8 mouse cellular contexts compared by ENCODE assay signal in the genomic region with DNA sequence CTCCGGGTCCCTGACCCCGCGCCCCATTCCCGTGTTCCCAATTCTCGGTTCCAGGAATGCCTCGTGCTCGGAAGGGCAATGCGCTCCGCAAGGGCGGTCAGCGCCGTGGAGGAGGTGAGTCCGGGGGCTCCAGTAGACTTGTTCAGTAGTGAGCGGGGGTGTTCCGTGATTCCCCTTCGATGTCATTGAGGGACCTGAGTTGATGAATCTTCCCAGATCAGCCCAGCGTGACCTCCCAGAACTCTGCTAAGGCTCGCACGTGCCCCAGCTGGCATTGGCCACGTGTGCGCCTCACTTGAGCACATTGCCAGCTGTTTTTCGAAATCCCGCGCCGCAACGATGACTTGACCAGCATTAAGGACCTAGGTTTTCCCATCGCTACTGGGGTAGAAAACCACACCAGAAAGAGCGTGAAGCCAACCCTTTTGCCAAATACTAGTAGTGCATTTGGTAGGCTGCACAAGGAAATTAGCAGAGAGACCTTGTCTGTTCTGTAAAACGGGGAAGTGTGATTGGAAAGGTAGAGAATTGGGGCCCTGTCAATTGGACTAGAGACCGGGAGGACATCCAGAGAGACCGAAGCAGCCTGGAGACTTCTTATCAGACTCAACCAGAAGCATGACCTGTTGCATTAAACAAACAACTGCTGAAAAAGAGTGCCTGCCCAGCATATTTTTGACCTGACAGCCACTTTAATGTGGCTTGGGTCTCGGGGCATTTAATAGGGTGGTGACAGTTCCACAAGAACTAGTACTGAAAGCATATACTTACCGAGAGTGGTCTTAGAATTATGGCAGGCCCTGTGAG. TPM values are rescaled to one million over a fixed set of nuclear protein-coding genes. Genes with fewer than 3 reads are reported as not detected.
DNase-seq lines count a peak whose midpoint lies in the region; ATAC-seq lines count a peak whose summit lies in the region.

No protein-coding gene starts in this region.

- H3K9me3 ChIP-seq in midbrain, embryonic 11.5 days (ENCODE audit: control insufficient read depth, low read length), result no peaks in the 10 kb centered on the region

- H3K4me2 ChIP-seq in midbrain, embryonic 11.5 days, result peak overlapping the region; percentile 63

- H3K27me3 ChIP-seq in midbrain, embryonic 11.5 days (ENCODE audit: control insufficient read depth, insufficient read depth, low read length), result no peaks in the 10 kb centered on the region

- DNase-seq in left cerebral cortex, postnatal 4 days, result peak; percentile 39
- DNase-seq in left cerebral cortex, postnatal 36 days (ENCODE audit: low spot score in 2 of 2), result no peak
- peak; percentile 51 for DNase-seq in brain, adult 2 months (ENCODE audit: low read depth, low spot score)
- peak; percentile 58 for DNase-seq in gastrocnemius, postnatal 25 days
- peak; percentile 60 to 76 for DNase-seq in kidney, postnatal 4 days
- DNase-seq in midbrain, embryonic 11.5 days (ENCODE audit: low spot score, missing footprints), result no peak
- DNase-seq in layer of hippocampus, postnatal 14 days (ENCODE audit: low spot score in 2 of 2), result no peak
- no peak for DNase-seq in urinary bladder, postnatal 4 days (ENCODE audit: low spot score in 2 of 2)

- intact Hi-C loops in left cerebral cortex, postnatal 4 days (cut with DNase I), result no loop called here
- intact Hi-C loops in left cerebral cortex, postnatal 36 days (cut with DNase I), result no loop called here

- 6% methylated on average over 33 of the region's 33 CpGs for WGBS in midbrain, embryonic 11.5 days

- H3K9ac ChIP-seq in midbrain, embryonic 11.5 days (ENCODE audit: low read length), result peak overlapping the region; percentile 75

- peaks cover 8% of the 10 kb centered on the region; the same call in 1 of the 2 replicates for H3K4me1 ChIP-seq in midbrain, embryonic 11.5 days (ENCODE audit: control insufficient read depth, insufficient read depth, low read length)

- no peak overlapping the region; the same call in 1 of the 2 replicates for H3K27ac ChIP-seq in midbrain, embryonic 11.5 days (ENCODE audit: low read depth, low read length)

- peaks cover 9% of the 10 kb centered on the region for H3K36me3 ChIP-seq in midbrain, embryonic 11.5 days (ENCODE audit: control insufficient read depth, insufficient read depth, low read length)

- peak overlapping the region; percentile 72 for H3K4me3 ChIP-seq in midbrain, embryonic 11.5 days (ENCODE audit: low read depth, low read length)

- ATAC-seq in midbrain, embryonic 11.5 days (ENCODE audit: low FRiP score), result no peak

RNA-seq across cellular contexts. Expression of a gene that starts 0.6 kb away (rescaled TPM):
- total RNA-seq in left cerebral cortex, postnatal 4 days (2021), result 10 to 100 TPM; 12.5 to 14.5 TPM
- total RNA-seq in left cerebral cortex, postnatal 36 days (2021), result 10 to 100 TPM; 11.1 to 13.8 TPM
- 10 to 100 TPM; 44.2 to 45.3 TPM for total RNA-seq in gastrocnemius, postnatal 25 days (2021)
- polyA plus RNA-seq in midbrain, embryonic 11.5 days (2014; fragmentation: Nextera tagmentation; extraction: Ambion mirVana), result 24.2 and 28.2 TPM in 2 replicates
- total RNA-seq in layer of hippocampus, postnatal 14 days (2021), result 10 to 100 TPM; 12.1 to 13.0 TPM

RNA-seq across cellular contexts. Expression of a gene that starts 7.4 kb away (rescaled TPM):
- 1 to 10 TPM; 1.5 to 2.1 TPM for total RNA-seq in left cerebral cortex, postnatal 4 days (2021)
- total RNA-seq in left cerebral cortex, postnatal 36 days (2021), result 1 to 10 TPM in 1 of 2 experiments, under 1 TPM in 1; 0.79 to 1.9 TPM
- under 1 TPM; 0.38 to 0.72 TPM for total RNA-seq in gastrocnemius, postnatal 25 days (2021)
- 0.33 and 0.47 TPM in 2 replicates for polyA plus RNA-seq in midbrain, embryonic 11.5 days (2014; fragmentation: Nextera tagmentation; extraction: Ambion mirVana)
- total RNA-seq in layer of hippocampus, postnatal 14 days (2021), result 1 to 10 TPM in 1 of 2 experiments, under 1 TPM in 1; 0.95 to 1.5 TPM

RNA-seq across cellular contexts. Expression of a gene that starts 9.3 kb away (rescaled TPM):
- 10 to 100 TPM; 11.9 to 13.0 TPM for total RNA-seq in left cerebral cortex, postnatal 4 days (2021)
- total RNA-seq in left cerebral cortex, postnatal 36 days (2021), result 10 to 100 TPM; 10.3 to 11.5 TPM
- total RNA-seq in gastrocnemius, postnatal 25 days (2021), result 10 to 100 TPM; 10.4 to 13.4 TPM
- 8.4 and 11.1 TPM in 2 replicates for polyA plus RNA-seq in midbrain, embryonic 11.5 days (2014; fragmentation: Nextera tagmentation; extraction: Ambion mirVana)
- total RNA-seq in layer of hippocampus, postnatal 14 days (2021), result 10 to 100 TPM in 1 of 2 experiments, 1 to 10 TPM in 1; 9.5 to 10.0 TPM

RNA-seq across cellular contexts. Expression of a gene that starts 11.3 kb away (rescaled TPM):
- total RNA-seq in left cerebral cortex, postnatal 4 days (2021), result 1 to 10 TPM; 3.8 to 4.1 TPM
- 1 to 10 TPM; 4.4 to 6.8 TPM for total RNA-seq in left cerebral cortex, postnatal 36 days (2021)
- 1 to 10 TPM; 2.2 to 2.3 TPM for total RNA-seq in gastrocnemius, postnatal 25 days (2021)
- 3.9 and 4.8 TPM in 2 replicates for polyA plus RNA-seq in midbrain, embryonic 11.5 days (2014; fragmentation: Nextera tagmentation; extraction: Ambion mirVana)
- 1 to 10 TPM; 4.8 to 6.3 TPM for total RNA-seq in layer of hippocampus, postnatal 14 days (2021)

RNA-seq across cellular contexts. Expression of a gene that starts 20.3 kb away (rescaled TPM):
- 10 to 100 TPM; 20.8 to 28.4 TPM for total RNA-seq in left cerebral cortex, postnatal 4 days (2021)
- 10 to 100 TPM; 11.1 to 12.7 TPM for total RNA-seq in left cerebral cortex, postnatal 36 days (2021)
- total RNA-seq in gastrocnemius, postnatal 25 days (2021), result 10 to 100 TPM; 12.0 to 15.2 TPM
- polyA plus RNA-seq in midbrain, embryonic 11.5 days (2014; fragmentation: Nextera tagmentation; extraction: Ambion mirVana), result 129 and 132 TPM in 2 replicates
- total RNA-seq in layer of hippocampus, postnatal 14 days (2021), result 10 to 100 TPM; 14.6 to 16.8 TPM

Comparison
In these comparisons a context has a peak if more than half of its experiments do, and no peak if none do; other contexts are left out.
1. DNase-seq: peak in left cerebral cortex, postnatal 4 days (single experiment), brain, adult 2 months (single experiment), gastrocnemius, postnatal 25 days (single experiment) and kidney, postnatal 4 days (2 of 2); none in left cerebral cortex, postnatal 36 days (0 of 2), midbrain, embryonic 11.5 days (single experiment), layer of hippocampus, postnatal 14 days (0 of 2) and urinary bladder, postnatal 4 days (0 of 2).